Mouse (Mus musculus) testis, adult 2 months (tissue): ENCODE data around the gene Prss45.

Source experiments
- CTCF ChIP-seq: fragments of 200-500 bp; IDR thresholded peaks from 2 replicates; pipeline ENCODE4 v1.5.1; 2012; ENCODE audit warnings: low read depth, mild to moderate bottlenecking, inconsistent platforms, low read length, moderate library complexity; ENCODE audit not compliant: control insufficient read depth, insufficient read depth, insufficient replicate concordance
- POLR2A ChIP-seq: fragments of 200-500 bp; IDR thresholded peaks from 2 replicates; pipeline ENCODE4 v1.6.1; 2012; ENCODE audit warnings: low read depth, mild to moderate bottlenecking, inconsistent platforms, low read length, moderate library complexity; ENCODE audit not compliant: control insufficient read depth

DNA sequence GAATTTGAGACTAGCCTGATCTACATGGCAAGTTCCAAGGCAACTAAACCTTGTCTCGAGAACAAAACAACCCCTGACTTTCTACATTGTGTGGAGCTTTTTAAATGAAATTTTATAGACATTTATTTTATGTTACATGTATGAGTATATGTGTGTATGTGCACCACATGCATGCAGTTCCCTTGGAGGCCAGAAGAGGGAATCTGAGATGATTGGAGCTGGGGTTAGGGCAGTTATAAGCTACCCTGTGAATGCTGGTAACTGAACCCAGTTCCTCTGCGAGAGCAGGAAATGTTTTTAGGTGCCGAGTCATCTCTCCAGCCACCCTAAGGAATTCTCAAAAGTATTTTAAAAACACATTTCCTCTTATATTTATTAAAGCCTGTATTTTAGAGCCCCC lies 46.2 kb upstream of the Prss45 start:
- TF ChIP-seq CTCF (no peak), POLR2A (no peak)
